Mouse (Mus musculus) adrenal gland, postnatal 25 days (tissue): ENCODE results near the gene Rrp1b. TPM values are rescaled to one million over a fixed set of nuclear protein-coding genes. Genes with fewer than 3 reads are reported as not detected.
"Not testable (repeated sequence)": the region's sequence is repeated elsewhere in the genome, so short reads cannot be mapped to it uniquely, and the experiment has no call there.

Experiments used
- DNase-seq: peaks from one replicate; pipeline ENCODE4 v3.0.0; 2021; ENCODE audit warnings: mixed read lengths
- total RNA-seq: library from RNA; stranded (reverse); gene quantifications from 2 replicates; pipeline ENCODE4 v1.2.3, GENCODE M21; 2021

Rrp1b gene
- total RNA-seq, 1 experiment from 2014 or later, result 29.5 TPM

DNA sequence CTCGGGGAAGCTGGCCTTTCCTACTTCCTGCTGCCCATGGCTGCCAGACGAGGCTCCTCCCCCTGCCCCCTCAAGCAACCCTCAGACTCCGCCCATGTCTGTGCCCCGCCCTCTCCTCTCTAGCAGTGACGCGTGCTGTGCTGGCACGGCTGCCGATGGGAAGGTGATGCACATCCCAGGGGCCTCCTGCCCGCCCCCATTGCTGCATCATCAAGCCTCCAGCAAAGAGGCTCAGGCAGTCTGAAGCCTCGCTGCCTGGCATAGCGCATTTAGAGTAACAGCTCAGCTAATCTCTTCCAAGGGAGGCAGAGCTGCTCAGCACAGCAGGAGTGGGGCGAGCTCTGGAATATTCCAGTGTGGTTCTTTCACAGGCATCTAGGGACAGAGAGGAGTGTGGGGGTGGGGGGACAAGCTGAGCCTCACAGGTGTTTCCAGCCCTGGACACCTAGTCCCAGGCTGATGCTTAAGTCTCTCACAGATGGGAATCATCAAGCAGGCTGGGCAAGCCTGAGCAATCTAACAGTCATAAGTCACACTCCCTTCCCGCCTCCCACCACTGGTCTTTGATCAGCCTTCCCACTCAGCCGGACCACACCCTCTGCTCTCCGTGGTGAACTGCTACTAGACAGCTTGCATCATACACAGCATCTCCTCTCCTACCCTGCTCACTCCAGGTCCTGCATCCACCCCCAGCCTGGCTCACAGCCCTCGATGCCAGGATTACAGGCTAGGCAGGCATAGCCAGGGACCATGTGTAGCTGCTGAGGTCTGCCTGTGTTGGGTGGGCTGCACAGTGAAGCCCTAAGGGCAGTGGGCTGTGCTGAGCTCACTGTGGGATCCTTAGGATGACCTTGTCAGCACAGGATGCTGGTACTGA lies 55.7 kb downstream of the Rrp1b start:
- DNase-seq, result peak; percentile 77

DNA sequence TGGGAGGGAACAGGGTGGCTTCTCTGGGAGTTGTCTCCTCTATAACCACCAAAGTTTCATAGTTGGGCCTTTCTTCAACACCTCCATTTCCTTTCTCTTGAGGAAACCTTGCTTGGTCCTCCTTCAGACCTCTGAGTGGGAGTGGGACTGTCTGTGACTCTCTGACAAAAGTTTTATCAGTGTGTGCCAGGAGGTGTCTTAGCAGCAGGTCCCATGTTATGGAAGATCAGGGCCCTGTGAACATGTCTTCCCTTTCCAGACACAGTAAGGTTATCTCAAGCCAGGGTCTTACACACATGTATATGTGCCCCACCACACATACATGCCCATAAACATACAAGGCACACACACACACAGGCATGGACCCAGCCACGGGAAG lies 56.3 kb downstream of the Rrp1b start:
- no peak for DNase-seq

DNA sequence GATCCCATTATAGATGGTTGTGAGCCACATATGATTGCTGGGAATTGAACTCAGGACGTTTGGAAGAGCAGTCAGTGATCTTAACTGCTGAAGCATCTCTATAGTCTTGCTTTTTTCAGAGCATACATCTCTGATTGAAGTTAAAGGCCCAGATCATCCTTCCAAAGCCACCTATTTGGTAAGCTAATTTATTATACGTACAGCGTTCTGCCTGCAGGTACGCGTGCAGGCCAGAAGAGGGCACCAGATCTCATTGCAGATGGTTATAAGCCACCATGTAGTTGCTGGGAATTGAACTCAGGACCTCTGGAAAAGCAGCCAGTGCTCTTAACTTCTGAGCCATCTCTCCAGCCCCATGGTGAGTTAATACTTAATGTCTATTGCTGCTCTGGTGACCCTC lies 57.0 kb downstream of the Rrp1b start:
- no peak for DNase-seq

DNA sequence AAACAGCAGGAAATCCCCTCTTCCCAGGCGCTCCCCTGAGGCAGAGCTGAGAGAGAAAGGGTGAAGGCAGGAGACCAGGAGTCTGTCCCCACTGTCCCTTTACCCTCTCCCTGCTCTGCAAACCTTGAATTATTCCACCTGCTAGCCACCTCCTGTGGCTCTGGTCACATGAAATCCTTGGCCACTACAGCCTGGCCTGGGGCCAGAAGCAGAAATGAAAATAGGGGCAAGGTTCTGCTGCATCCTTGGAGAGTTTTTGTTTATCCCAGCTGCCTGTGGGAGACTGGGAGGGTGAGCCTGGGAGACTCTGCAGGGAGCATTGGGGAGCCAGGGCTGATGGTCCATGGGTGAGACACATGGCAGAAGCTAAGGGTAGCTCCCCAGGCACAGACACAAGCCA lies 61.8 kb downstream of the Rrp1b start:
- peak; percentile 26 for DNase-seq

DNA sequence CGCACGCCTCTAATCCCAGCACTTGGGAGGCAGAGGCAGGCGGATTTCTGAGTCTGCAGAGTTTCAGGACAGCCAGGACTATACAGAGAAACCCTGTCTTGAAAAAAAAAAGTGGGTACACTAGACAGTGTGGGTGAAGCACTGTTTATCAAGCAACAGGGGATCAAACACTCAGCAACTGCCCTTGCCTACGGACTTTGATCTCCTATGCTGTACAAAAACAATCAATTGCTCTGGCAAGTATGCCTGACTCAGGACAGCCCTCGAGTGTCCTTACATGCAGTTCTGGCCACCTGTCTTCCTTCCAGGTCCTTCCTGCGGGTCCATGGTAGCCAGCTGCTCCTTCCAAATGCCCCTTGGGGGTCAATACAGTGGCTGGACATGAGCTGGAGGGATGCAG lies 63.0 kb downstream of the Rrp1b start:
- DNase-seq, result not testable (repeated sequence)

DNA sequence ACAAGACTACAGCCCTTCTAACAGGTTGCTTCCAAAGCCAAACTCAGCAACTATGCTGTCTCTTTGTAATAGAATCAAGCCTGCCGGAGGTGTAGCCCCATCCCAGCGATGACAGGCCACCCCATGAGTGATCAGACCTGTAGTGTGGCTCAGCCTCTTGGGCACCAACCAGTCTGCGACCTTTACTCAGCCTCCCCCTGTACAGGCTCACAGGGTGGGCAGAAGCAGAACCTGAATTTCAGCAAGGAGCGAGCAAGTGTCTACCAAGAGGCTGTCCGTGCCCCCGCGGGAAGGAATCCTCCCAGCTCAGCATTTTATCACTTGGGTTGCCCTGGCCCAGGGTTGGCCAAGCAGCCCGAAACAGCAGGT lies 63.7 kb downstream of the Rrp1b start:
- no peak for DNase-seq

DNA sequence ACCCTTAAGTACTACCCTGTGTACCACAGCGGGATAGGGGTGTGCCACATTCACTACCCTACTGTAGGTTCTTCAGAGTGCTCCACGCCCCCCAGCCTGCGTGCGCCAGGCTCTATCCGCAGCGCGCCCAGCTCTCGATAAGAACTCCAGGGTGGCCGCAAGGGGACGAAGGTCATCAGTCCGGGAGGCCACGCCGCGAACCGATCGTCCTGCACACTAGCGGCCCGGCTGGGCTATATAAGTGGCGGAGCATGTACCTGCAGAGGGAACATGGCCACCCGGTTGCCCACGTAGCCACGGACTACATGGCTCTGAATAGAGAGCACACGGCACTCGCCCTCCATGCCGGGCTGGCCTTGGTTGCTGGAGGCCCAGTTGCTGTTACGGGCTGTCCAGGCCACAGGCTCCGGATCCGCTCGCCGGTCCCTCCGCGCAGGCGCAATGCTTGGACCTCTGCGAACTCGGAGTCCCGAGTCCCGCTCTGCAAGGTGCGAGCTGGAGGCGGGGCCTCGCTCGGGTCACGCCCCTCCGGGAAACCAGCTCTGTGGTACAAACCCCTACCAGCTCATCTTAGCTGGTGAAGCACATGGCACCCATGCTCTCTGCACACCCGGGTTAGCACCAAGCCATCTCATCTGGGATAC lies 64.2 kb downstream of the Rrp1b start:
- peak; percentile 85 for DNase-seq

DNA sequence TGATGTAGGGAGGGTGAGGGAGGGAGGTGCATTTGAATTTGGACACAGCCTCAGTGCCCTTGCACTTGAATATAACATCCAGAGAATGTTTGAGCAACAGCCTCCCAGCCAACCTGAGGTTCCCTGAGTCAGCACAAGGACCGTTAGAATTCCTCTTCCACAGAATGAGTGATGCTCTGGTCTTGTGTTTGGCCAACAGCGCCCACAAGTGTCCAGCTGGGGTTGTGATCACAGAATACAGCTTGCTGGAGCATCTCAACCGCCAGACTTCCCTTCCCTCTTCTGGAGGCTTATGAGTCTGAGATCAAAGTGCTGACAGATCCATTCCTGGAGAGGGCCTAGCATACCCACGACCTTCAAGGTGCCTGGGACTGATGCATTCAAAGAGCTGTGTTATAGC lies 67.2 kb downstream of the Rrp1b start:
- DNase-seq, result peak; percentile 48

DNA sequence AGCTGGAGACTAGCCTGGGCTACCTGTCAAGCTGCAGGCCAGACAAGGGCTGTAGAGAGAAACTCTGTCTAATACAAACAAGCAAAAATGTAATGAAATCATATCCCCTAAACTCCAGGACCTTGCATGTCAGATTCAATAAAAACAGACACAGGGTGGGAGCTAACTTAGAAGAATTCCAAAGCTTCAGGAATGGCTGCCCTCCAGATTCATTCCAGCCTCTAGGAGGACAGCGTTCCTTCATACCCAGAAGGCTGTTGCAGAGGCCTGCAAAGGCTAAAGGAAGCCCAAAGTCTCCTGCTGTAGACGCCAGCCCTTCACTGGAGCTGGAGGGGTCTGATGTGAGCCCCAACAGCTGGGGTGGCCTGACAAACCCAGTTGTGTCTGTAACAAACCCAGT lies 70.5 kb downstream of the Rrp1b start:
- DNase-seq, result no peak

DNA sequence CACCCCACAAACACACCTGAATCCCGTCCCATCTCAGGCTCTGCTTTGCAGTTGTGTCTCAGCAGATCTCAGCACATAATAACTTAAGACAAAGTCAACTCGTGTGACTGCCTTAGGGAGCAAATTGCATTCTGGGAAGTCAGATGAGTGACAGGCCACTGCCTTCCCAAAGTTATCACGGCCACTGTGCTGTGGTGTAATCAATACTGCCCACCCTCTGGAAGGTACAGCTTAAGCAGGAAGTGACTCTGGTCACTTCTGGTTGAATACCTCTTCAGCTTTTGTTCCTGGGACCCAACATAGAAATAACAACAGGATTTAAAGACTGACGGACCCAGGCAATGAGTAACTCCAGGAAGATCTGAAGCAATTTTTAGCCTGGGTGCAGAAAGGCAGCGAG lies 72.0 kb downstream of the Rrp1b start:
- DNase-seq, result no peak

DNA sequence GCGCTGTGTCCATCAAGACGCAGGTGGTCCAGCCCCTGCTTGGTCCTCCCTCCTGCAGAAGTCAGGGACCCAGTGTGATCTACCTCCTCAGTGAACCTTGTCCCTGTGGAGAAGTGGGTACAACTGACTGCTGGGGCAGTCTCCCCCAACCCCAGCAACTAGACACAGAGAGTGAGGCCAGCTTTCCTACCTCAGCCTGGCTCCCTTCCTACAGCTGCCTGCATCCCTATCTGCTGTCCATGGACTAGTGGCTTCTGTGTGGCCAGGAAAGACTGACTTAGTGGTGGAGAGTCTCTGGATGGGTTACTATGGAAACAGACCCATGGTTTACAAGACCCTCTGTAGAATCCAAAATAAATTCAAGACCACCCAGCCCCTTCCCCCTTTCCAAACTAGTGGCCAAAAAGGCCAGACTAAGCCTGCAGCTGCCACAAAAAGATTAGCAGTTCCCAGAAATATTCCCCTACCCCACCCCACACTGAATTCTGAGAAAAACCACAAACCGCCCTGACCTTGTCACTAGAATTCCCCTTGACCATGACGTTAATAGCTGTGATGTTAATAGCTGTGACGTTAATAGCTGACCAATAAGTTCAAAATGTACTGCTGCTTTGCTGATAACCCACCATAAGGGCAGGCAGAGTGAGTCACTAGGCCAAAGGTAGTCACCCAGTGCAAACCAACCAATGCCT lies 72.6 kb downstream of the Rrp1b start:
- not testable (repeated sequence) for DNase-seq

DNA sequence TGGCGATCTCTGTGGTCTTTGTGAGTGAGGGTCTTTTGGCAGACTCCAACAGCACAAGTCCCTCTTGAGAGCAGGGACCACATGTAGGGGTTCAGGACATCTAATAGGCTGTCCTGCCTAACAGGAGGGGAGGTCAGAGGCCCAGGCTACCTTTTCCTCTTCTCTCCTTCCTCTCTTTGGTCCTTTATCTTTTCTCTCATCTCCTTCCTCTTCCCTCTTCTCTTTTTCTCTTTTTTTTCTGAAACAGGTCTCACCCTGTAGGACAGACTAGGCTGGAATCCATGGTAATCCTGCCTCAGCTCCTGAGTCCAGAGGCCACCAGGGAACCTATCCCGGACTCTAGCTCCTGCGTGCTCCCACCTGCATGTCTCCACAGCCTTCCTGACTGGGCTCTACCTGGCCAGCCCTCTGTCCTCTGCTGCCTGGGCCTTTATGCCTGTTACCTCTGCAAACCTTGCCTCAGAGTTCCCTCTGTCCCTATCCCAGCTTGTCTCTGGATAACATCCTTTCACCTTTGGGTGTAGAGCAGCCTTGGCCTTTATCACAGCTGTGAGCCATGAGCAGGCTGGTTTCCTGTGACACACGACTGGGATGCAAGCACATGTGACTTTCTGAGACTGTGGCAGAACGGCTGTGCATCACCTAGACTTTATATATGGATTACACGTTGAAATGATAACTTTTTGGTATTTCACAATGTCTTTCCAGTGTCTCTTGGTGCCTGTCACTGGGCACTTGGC lies 73.5 kb downstream of the Rrp1b start:
- no peak for DNase-seq

DNA sequence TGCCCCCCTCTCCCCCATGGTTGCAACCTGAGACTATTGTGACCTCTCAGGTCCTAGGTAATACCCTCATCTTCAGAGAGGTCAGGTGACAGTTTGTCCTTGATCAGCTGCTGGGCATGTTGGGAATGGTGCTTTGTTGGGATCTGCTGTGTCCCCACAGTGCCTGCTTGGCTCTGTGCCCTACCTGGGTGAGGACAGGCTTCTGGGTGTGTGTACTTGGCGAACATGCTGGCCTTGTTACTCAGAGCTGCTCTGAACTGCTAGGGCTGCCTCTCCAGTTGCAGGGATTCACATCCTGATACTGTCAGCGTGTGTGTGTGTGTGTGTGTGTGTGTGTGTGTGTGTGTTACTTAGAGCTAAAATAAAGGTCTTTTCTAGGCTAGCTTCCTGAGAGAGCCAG lies 74.5 kb downstream of the Rrp1b start:
- peak; percentile 77 for DNase-seq

DNA sequence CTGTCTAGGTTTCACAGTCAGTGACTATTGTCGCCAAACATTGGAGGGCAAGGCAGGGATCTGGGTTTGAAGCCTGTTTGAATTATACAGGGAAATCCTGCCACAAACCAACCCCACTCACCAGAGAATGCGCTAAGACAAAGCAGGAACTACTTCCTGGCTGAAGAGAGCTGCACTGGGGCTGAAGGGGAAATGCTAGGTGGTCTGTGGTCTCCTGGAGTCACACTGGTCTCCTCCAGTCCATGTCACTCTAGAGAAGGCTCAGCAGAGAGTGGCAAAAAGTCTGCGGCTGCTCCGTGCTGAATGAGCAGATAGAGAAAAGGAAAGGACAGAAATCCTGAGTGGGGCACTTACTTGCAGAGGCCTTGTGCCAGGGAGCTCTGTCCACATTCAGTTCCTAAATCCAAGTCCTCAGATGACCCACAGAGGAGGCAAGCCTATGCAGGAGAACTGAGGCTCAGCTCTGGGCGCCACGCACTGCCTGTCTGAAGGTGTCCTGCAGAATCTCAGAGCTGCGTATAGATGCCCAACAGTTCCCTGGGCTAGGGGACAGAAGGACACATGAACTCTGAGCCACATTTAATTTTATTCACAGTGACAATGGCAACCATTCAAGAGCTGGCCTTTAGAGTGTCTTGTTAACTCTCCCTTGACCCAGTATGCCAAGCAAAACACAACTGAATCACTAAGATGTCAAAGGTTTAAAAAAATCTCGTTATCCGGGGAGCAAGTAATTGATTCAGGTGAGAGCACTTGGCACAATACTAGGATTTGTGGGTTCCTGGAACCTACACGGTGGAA lies 75.3 kb downstream of the Rrp1b start:
- no peak for DNase-seq

Other genes starting within 250 kb of the Rrp1b start
- gene Sik1, start 180.3 kb upstream of the Rrp1b start, total RNA-seq, result 16.0 and 28.2 TPM in 2 replicates
- gene Hsf2bp, start 249 bp downstream of the Rrp1b start, total RNA-seq, result 0.76 and 1.2 TPM in 2 replicates
- gene Notch3, start 130.8 kb downstream of the Rrp1b start, total RNA-seq, result 11.3 and 11.8 TPM in 2 replicates
- gene Ephx3, start 153.4 kb downstream of the Rrp1b start, total RNA-seq, result not detected in 2 replicates
- gene Brd4, start 248.6 kb downstream of the Rrp1b start, total RNA-seq, result 122 and 143 TPM in 2 replicates